Mouse (Mus musculus) myocyte (in vitro differentiated cells): ENCODE measurements around the gene Gm45808. TPM values are rescaled to one million over a fixed set of nuclear protein-coding genes. Genes with fewer than 3 reads are reported as not detected.

Source experiments
- H3K27me3 ChIP-seq: one replicate; pipeline ENCODE4 v1.6.1; 2011; ENCODE audit not compliant: control insufficient read depth, insufficient read depth, insufficient read length
- H3K36me3 ChIP-seq: one replicate; pipeline ENCODE4 v1.6.1; 2011; ENCODE audit not compliant: control insufficient read depth, insufficient read depth
- H3K4me2 ChIP-seq: one replicate; pipeline ENCODE4 v1.6.1; 2011; ENCODE audit warnings: low read depth, control low read depth
- H3K4me3 ChIP-seq: one replicate; pipeline ENCODE4 v1.5.1; 2011; ENCODE audit warnings: mild to moderate bottlenecking, control low read depth, moderate library complexity
- H3K79me2 ChIP-seq: one replicate; pipeline ENCODE4 v1.6.1; 2011; ENCODE audit not compliant: control insufficient read depth, insufficient read depth
- H3ac ChIP-seq: one replicate; pipeline ENCODE4 v1.6.1; 2011; ENCODE audit not compliant: control insufficient read depth, insufficient read length
- CEBPB ChIP-seq: IDR thresholded peaks from 2 replicates; pipeline ENCODE4 v1.6.1; 2011; ENCODE audit warnings: mild to moderate bottlenecking, moderate library complexity; ENCODE audit not compliant: poor library complexity, insufficient read depth, severe bottlenecking
- E2F4 ChIP-seq: IDR thresholded peaks from one replicate; pipeline ENCODE4 v1.6.1; 2011; ENCODE audit warnings: mild to moderate bottlenecking, control low read depth, moderate library complexity; ENCODE audit not compliant: insufficient read depth
- MAX ChIP-seq: IDR thresholded peaks from one replicate; pipeline ENCODE4 v1.6.1; 2011; ENCODE audit warnings: low read depth, mild to moderate bottlenecking, control low read depth
- MYOD1 ChIP-seq, 3 experiments: IDR thresholded peaks; one replicate each; pipeline ENCODE4 v1.6.1; 2011; ENCODE audit warnings: control low read depth in 2 of 3, low read depth in 2 of 3, mild to moderate bottlenecking in 2 of 3, moderate library complexity in 1 of 3; ENCODE audit not compliant: insufficient read length in 2 of 3, control insufficient read depth in 1 of 3
- MYOG ChIP-seq, 3 experiments: IDR thresholded peaks; one replicate each; pipeline ENCODE4 v1.6.1; 2011; ENCODE audit warnings: control low read depth in 2 of 3, low read depth in 2 of 3, mild to moderate bottlenecking in 2 of 3; ENCODE audit not compliant: insufficient read length in 2 of 3, control insufficient read depth in 1 of 3, insufficient read depth in 1 of 3
- POLR2A ChIP-seq: IDR thresholded peaks from one replicate; pipeline ENCODE4 v1.6.1; 2011; ENCODE audit warnings: low read depth, mild to moderate bottlenecking, control low read depth, moderate library complexity; ENCODE audit not compliant: insufficient read length
- POLR2AphosphoS2 ChIP-seq: IDR thresholded peaks from one replicate; pipeline ENCODE4 v1.6.1; 2011; ENCODE audit warnings: low read depth, control low read depth; ENCODE audit not compliant: insufficient read length
- REST ChIP-seq: IDR thresholded peaks from one replicate; pipeline ENCODE4 v1.6.1; 2011; ENCODE audit warnings: mild to moderate bottlenecking, control low read depth, moderate library complexity; ENCODE audit not compliant: insufficient read depth, insufficient read length
- SRF ChIP-seq: IDR thresholded peaks from one replicate; pipeline ENCODE4 v1.6.1; 2011; ENCODE audit warnings: low read depth; ENCODE audit not compliant: control insufficient read depth, insufficient read length
- TCF12 ChIP-seq: IDR thresholded peaks from one replicate; pipeline ENCODE4 v1.6.1; 2011; ENCODE audit warnings: mild to moderate bottlenecking, control low read depth; ENCODE audit not compliant: poor library complexity, insufficient read depth, severe bottlenecking
- TCF3 ChIP-seq: IDR thresholded peaks from one replicate; pipeline ENCODE4 v1.6.1; 2011; ENCODE audit warnings: low read depth, control low read depth; ENCODE audit not compliant: insufficient read length
- USF1 ChIP-seq: IDR thresholded peaks from one replicate; pipeline ENCODE4 v1.6.1; 2011; ENCODE audit warnings: low read depth, mild to moderate bottlenecking, control low read depth, moderate library complexity
- polyA plus RNA-seq: library from polyadenylated mRNA; unstranded; fragments of >200 nt; fragmentation: generic; extraction: Trizol; gene quantifications from one replicate; pipeline ENCODE4 v1.2.1, GENCODE M21; 2012; ENCODE audit warnings: missing spikeins

Gm45808 gene
- polyA plus RNA-seq, 1 experiment = not detected

GRCm38 (mm10) chr7:45426556-45426955, 60.1 kb downstream of the Gm45808 start:
- H3K4me3 ChIP-seq = no peak overlapping the region
- no peak for TF ChIP-seq MYOD1 (IDR thresholded peaks at IDR 0.05; ENCODE audit: control insufficient read depth in 1 of 3, insufficient read length in 2 of 3, low read depth in 2 of 3)
- TF ChIP-seq TCF12 = no peak
- TF ChIP-seq TCF3 = no peak
- no peak for TF ChIP-seq USF1
- TF ChIP-seq POLR2A = no peak
- TF ChIP-seq SRF = no peak
- TF ChIP-seq MAX = no peak
- no peak for TF ChIP-seq POLR2AphosphoS2
- TF ChIP-seq E2F4 = no peak
- H3ac ChIP-seq = no peak overlapping the region
- H3K79me2 ChIP-seq = peaks cover 8% of the 10 kb centered on the region
- H3K27me3 ChIP-seq = no peaks in the 10 kb centered on the region
- H3K4me2 ChIP-seq = no peak overlapping the region
- peaks cover 19% of the 10 kb centered on the region for H3K36me3 ChIP-seq

GRCm38 (mm10) chr7:45421194-45421593, 65.4 kb downstream of the Gm45808 start:
- Histone ChIP-seq H3ac (no peak overlapping the region), H3K36me3 (peaks cover 3% of the 10 kb centered on the region), H3K4me2 (no peak overlapping the region), H3K27me3 (peaks cover under 1% of the 10 kb centered on the region), H3K4me3 (no peak overlapping the region), H3K79me2 (no peaks in the 10 kb centered on the region)
- TF ChIP-seq TCF12 = no peak
- TF ChIP-seq USF1 = no peak
- no peak for TF ChIP-seq POLR2AphosphoS2
- TF ChIP-seq MAX = no peak
- TF ChIP-seq SRF = no peak
- no peak for TF ChIP-seq POLR2A
- no peak for TF ChIP-seq CEBPB
- no peak for TF ChIP-seq E2F4
- no peak for TF ChIP-seq MYOD1 (IDR thresholded peaks at IDR 0.05; ENCODE audit: control insufficient read depth in 1 of 3, insufficient read length in 2 of 3, low read depth in 2 of 3)
- no peak for TF ChIP-seq MYOG (IDR thresholded peaks at IDR 0.05; ENCODE audit: control insufficient read depth in 1 of 3, insufficient read depth in 1 of 3, insufficient read length in 2 of 3, low read depth in 2 of 3)

- Histone ChIP-seq H3K4me3 (no peak within 1 kb of the TSS), H3K27me3 (peaks cover 6% of the 10 kb centered on the region), H3K36me3 (peaks cover 3% of the 10 kb centered on the region), H3K4me2 (no peak within 1 kb of the TSS), H3K79me2 (no peaks in the 10 kb centered on the region), H3ac (no peak within 1 kb of the TSS)
- TF ChIP-seq POLR2A (no peak), CEBPB (no peak), USF1 (no peak), TCF3 (no peak), MYOD1 (IDR thresholded peaks at IDR 0.05; ENCODE audit: control insufficient read depth in 1 of 3, insufficient read length in 2 of 3, low read depth in 2 of 3) (no peak), TCF12 (no peak), POLR2AphosphoS2 (no peak), E2F4 (no peak), SRF (no peak), REST (no peak), MAX (no peak), MYOG (IDR thresholded peaks at IDR 0.05; ENCODE audit: control insufficient read depth in 1 of 3, insufficient read depth in 1 of 3, insufficient read length in 2 of 3, low read depth in 2 of 3) (no peak)
These were observed 66.0 kb downstream of the Gm45808 start, which contains the start of gene Lhb for GRCm38 (mm10) chr7:45420615-45420919. Lhb (plus strand) TSS chr7:45420820.

GRCm38 (mm10) chr7:45419859-45420614, 66.6 kb downstream of the Gm45808 start:
- TF ChIP-seq USF1 (no peak), MYOG (IDR thresholded peaks at IDR 0.05; ENCODE audit: control insufficient read depth in 1 of 3, insufficient read depth in 1 of 3, insufficient read length in 2 of 3, low read depth in 2 of 3) (no peak), CEBPB (no peak), SRF (no peak), REST (no peak), MYOD1 (IDR thresholded peaks at IDR 0.05; ENCODE audit: control insufficient read depth in 1 of 3, insufficient read length in 2 of 3, low read depth in 2 of 3) (no peak), E2F4 (no peak), POLR2AphosphoS2 (no peak), TCF3 (no peak)
- Histone ChIP-seq H3K4me3 (no peak overlapping the region), H3K27me3 (peaks cover 9% of the 10 kb centered on the region), H3K4me2 (no peak overlapping the region), H3ac (no peak overlapping the region), H3K79me2 (no peaks in the 10 kb centered on the region), H3K36me3 (peaks cover 3% of the 10 kb centered on the region)
